23 mouse cellular contexts compared by ENCODE assay signal in genomic region chr10:100449394-100449793, GRCm38 (mm10). TPM values are rescaled to one million over a fixed set of nuclear protein-coding genes. Genes with fewer than 3 reads are reported as not detected.
DNase-seq lines count a peak whose midpoint lies in the region; ATAC-seq and TF ChIP-seq lines count a peak whose summit lies in the region.
"Had no signal": no experiment of that assay in that cellular context is flagged by ENCODE, and none has a peak within 500 bp of the region (broad histone marks: within the 10 kb centered on the region; RNA-seq: fewer than 3 reads in every experiment).

No protein-coding gene starts in this region.

- peak; percentile 15 for DNase-seq in hindbrain, postnatal 0 days (ENCODE audit: low spot score)
- peak; percentile 9 for DNase-seq in lung, embryonic 14.5 days
- DNase-seq in lung, postnatal 14 days = no peak
- no peak for DNase-seq in G1E (ENCODE audit: low spot score)
- peak; percentile 5 for DNase-seq in brain, adult 2 months (ENCODE audit: low read depth, low spot score)
- no peak for DNase-seq in layer of hippocampus, adult 9-10 months (ENCODE audit: low spot score)
- DNase-seq: adrenal gland, postnatal 14 days; cerebellum, adult 9-10 months; gastrocnemius, postnatal 36 days; kidney, adult 11 months; lung, adult 2 months; thymus, postnatal 25 days had no signal

- ATAC-seq in hindbrain, postnatal 0 days = no peak
- ATAC-seq in hindbrain, embryonic 12.5 days (ENCODE audit: low FRiP score) = no peak
- ATAC-seq in lung, embryonic 14.5 days (ENCODE audit: insufficient read depth) = no peak
- peak; percentile 15; the same call in 1 of the 2 replicates for ATAC-seq in G1E (ENCODE audit: extremely low read depth, insufficient number of reproducible peaks, low FRiP score, poor library complexity, severe bottlenecking)
- no peak for ATAC-seq in megakaryocyte, adult 5-6 weeks (ENCODE audit: poor library complexity, severe bottlenecking)
- ATAC-seq: CD4-positive, CD25-positive, alpha-beta regulatory T cell, adult 4 months; forebrain, embryonic 13.5 days; hindbrain, embryonic 16.5 days had no signal

- H3K4me2 ChIP-seq in hindbrain, postnatal 0 days (ENCODE audit: low read depth, low read length) = no peak overlapping the region
- no peak overlapping the region for H3K4me2 ChIP-seq in hindbrain, embryonic 12.5 days (replicated peaks)
- no peak overlapping the region for H3K4me2 ChIP-seq in lung, embryonic 14.5 days
- H3K4me2 ChIP-seq: forebrain, embryonic 13.5 days; heart, embryonic 15.5 days; limb, embryonic 12.5 days; liver, embryonic 11.5 days; midbrain, embryonic 12.5 days; neural tube, embryonic 12.5 days had no signal

- H3K4me3 ChIP-seq in hindbrain, postnatal 0 days (ENCODE audit: low read length) = no peak overlapping the region
- no peak overlapping the region for H3K4me3 ChIP-seq in hindbrain, embryonic 12.5 days
- H3K4me3 ChIP-seq in lung, embryonic 14.5 days (ENCODE audit: low read depth, low read length) = no peak overlapping the region
- H3K4me3 ChIP-seq in G1E (ENCODE audit: low read depth, low read length) = no peak overlapping the region
- H3K4me3 ChIP-seq: forebrain, embryonic 13.5 days; heart, embryonic 15.5 days; limb, embryonic 12.5 days; midbrain, embryonic 12.5 days; neural tube, embryonic 12.5 days had no signal

- H3K36me3 ChIP-seq in hindbrain, postnatal 0 days (ENCODE audit: insufficient read depth, low read length) = peaks cover 9% of the 10 kb centered on the region
- H3K36me3 ChIP-seq in hindbrain, embryonic 12.5 days = peaks cover 20% of the 10 kb centered on the region
- H3K36me3 ChIP-seq in lung, embryonic 14.5 days (ENCODE audit: insufficient read depth) = peaks cover 23% of the 10 kb centered on the region
- H3K36me3 ChIP-seq in G1E (replicated peaks) = peaks cover 34% of the 10 kb centered on the region

- no peaks in the 10 kb centered on the region for H3K4me1 ChIP-seq in hindbrain, postnatal 0 days (ENCODE audit: insufficient read depth, low read length)
- no peaks in the 10 kb centered on the region for H3K4me1 ChIP-seq in hindbrain, embryonic 12.5 days
- no peaks in the 10 kb centered on the region for H3K4me1 ChIP-seq in lung, embryonic 14.5 days (ENCODE audit: insufficient read depth)
- no peaks in the 10 kb centered on the region for H3K4me1 ChIP-seq in G1E (ENCODE audit: insufficient read depth, low read depth, low read length)
- H3K4me1 ChIP-seq: forebrain, embryonic 13.5 days; heart, embryonic 15.5 days; limb, embryonic 12.5 days; midbrain, embryonic 12.5 days; neural tube, embryonic 12.5 days had no signal

- no peak overlapping the region for H3K27ac ChIP-seq in hindbrain, postnatal 0 days
- no peak overlapping the region for H3K27ac ChIP-seq in hindbrain, embryonic 12.5 days
- no peak overlapping the region for H3K27ac ChIP-seq in lung, embryonic 14.5 days (ENCODE audit: low read depth)
- H3K27ac ChIP-seq: forebrain, embryonic 13.5 days; heart, embryonic 15.5 days; limb, embryonic 12.5 days; macrophage; midbrain, embryonic 12.5 days; neural tube, embryonic 12.5 days had no signal

- TF ChIP-seq CTCF in hindbrain, postnatal 0 days (IDR thresholded peaks at IDR 0.05; ENCODE audit: low read depth) = peak; percentile 52
- no peak for TF ChIP-seq CTCF in lung, embryonic 14.5 days (IDR thresholded peaks at IDR 0.05; ENCODE audit: low read depth)
- no peak for TF ChIP-seq CTCF in G1E (IDR thresholded peaks at IDR 0.05; ENCODE audit: low read depth, low read length)

- no peaks in the 10 kb centered on the region for H3K9me3 ChIP-seq in hindbrain, postnatal 0 days (ENCODE audit: low read length)
- H3K9me3 ChIP-seq in hindbrain, embryonic 12.5 days (replicated peaks) = no peaks in the 10 kb centered on the region
- no peaks in the 10 kb centered on the region for H3K9me3 ChIP-seq in lung, embryonic 14.5 days (ENCODE audit: low read depth, low read length)
- no peaks in the 10 kb centered on the region for H3K9me3 ChIP-seq in G1E (replicated peaks)
- H3K9me3 ChIP-seq: forebrain, embryonic 13.5 days; heart, embryonic 15.5 days; limb, embryonic 12.5 days; midbrain, embryonic 12.5 days; neural tube, embryonic 12.5 days had no signal

- no peak overlapping the region for H3K9ac ChIP-seq in hindbrain, postnatal 0 days (replicated peaks; ENCODE audit: low read length)
- no peak overlapping the region for H3K9ac ChIP-seq in hindbrain, embryonic 12.5 days
- H3K9ac ChIP-seq in lung, embryonic 14.5 days = no peak overlapping the region
- H3K9ac ChIP-seq: forebrain, embryonic 13.5 days; heart, embryonic 15.5 days; limb, embryonic 12.5 days; midbrain, embryonic 12.5 days; neural tube, embryonic 12.5 days had no signal

- no peaks in the 10 kb centered on the region for H3K27me3 ChIP-seq in hindbrain, postnatal 0 days (ENCODE audit: insufficient read depth, low read length)
- H3K27me3 ChIP-seq in hindbrain, embryonic 12.5 days = no peaks in the 10 kb centered on the region
- no peaks in the 10 kb centered on the region for H3K27me3 ChIP-seq in lung, embryonic 14.5 days (ENCODE audit: insufficient read depth, low read length)
- H3K27me3 ChIP-seq in G1E (ENCODE audit: insufficient read depth, low read length) = no peaks in the 10 kb centered on the region
- H3K27me3 ChIP-seq: forebrain, embryonic 13.5 days; heart, embryonic 15.5 days; limb, embryonic 12.5 days; midbrain, embryonic 12.5 days; neural tube, embryonic 12.5 days had no signal

RNA-seq across cellular contexts. Expression of gene Tmtc3, which starts 37.8 kb away (rescaled TPM):
- total RNA-seq in hindbrain, postnatal 0 days (2014; rRNA removed) = 13.3 and 14.8 TPM in 2 replicates
- polyA plus RNA-seq in hindbrain, postnatal 0 days (2015; fragmentation: Nextera tagmentation; extraction: Ambion mirVana) = 6.3 and 6.8 TPM in 2 replicates
- 19.2 and 20.4 TPM in 2 replicates for polyA plus RNA-seq in hindbrain, embryonic 12.5 days (2016; fragmentation: Nextera tagmentation; extraction: Ambion mirVana)
- 35.2 and 35.5 TPM in 2 replicates for polyA plus RNA-seq in lung, embryonic 14.5 days (2014; fragmentation: Nextera tagmentation; extraction: Ambion mirVana)
- total RNA-seq in G1E (2014; fragmentation: Nextera tagmentation) = 75.6 and 86.8 TPM in 2 replicates
- 9.8 and 12.3 TPM in 2 replicates for total RNA-seq in G1E (2017)
- polyA plus RNA-seq in G1E (2012) = 4.7 and 8.5 TPM in 2 replicates
- 13.1 and 19.0 TPM in 2 replicates for total RNA-seq in megakaryocyte, adult 5-6 weeks (2015)
- total RNA-seq in megakaryocyte, adult 5-6 weeks (2017) = 5.3 and 6.7 TPM in 2 replicates

RNA-seq across cellular contexts. Expression of gene Cep290, which starts 38.0 kb away (rescaled TPM):
- 3.1 and 4.6 TPM in 2 replicates for total RNA-seq in hindbrain, postnatal 0 days (2014; rRNA removed)
- 4.1 and 5.1 TPM in 2 replicates for polyA plus RNA-seq in hindbrain, postnatal 0 days (2015; fragmentation: Nextera tagmentation; extraction: Ambion mirVana)
- polyA plus RNA-seq in hindbrain, embryonic 12.5 days (2016; fragmentation: Nextera tagmentation; extraction: Ambion mirVana) = 6.3 and 8.1 TPM in 2 replicates
- 6.2 and 6.7 TPM in 2 replicates for polyA plus RNA-seq in lung, embryonic 14.5 days (2014; fragmentation: Nextera tagmentation; extraction: Ambion mirVana)
- total RNA-seq in G1E (2014; fragmentation: Nextera tagmentation) (45.9 and 49.4 TPM in 2 replicates), G1E (2017) (23.3 and 28.6 TPM in 2 replicates)
- 0.58 and 1.0 TPM in 2 replicates for polyA plus RNA-seq in G1E (2012)
- total RNA-seq in megakaryocyte, adult 5-6 weeks (2015) = 7.3 and 8.8 TPM in 2 replicates
- 6.6 and 13.0 TPM in 2 replicates for total RNA-seq in megakaryocyte, adult 5-6 weeks (2017)

Comparison
In these comparisons a context has a peak if more than half of its experiments do, and no peak if none do; other contexts are left out.
1. DNase-seq: peak in hindbrain, postnatal 0 days (single experiment), lung, embryonic 14.5 days (single experiment) and brain, adult 2 months (single experiment); none in lung, postnatal 14 days (single experiment), G1E (single experiment) and layer of hippocampus, adult 9-10 months (single experiment).